25 mouse cellular contexts compared by ENCODE assay signal in genomic region chr19:60459680-60460079, GRCm38 (mm10). TPM values are rescaled to one million over a fixed set of nuclear protein-coding genes. Genes with fewer than 3 reads are reported as not detected.
DNase-seq lines count a peak whose midpoint lies in the region; ATAC-seq and TF ChIP-seq lines count a peak whose summit lies in the region.
"Had no signal": no experiment of that assay in that cellular context is flagged by ENCODE, and none has a peak within 500 bp of the region (broad histone marks: within the 10 kb centered on the region; RNA-seq: fewer than 3 reads in every experiment).

No protein-coding gene starts in this region.

- no peak overlapping the region for H3K4me2 ChIP-seq in heart, embryonic 12.5 days
- H3K4me2 ChIP-seq in lung, postnatal 0 days (replicated peaks; ENCODE audit: low read depth, low read length), result no peak overlapping the region
- H3K4me2 ChIP-seq: forebrain, embryonic 13.5 days; hindbrain, embryonic 15.5 days had no signal

- TF ChIP-seq CTCF in lung, postnatal 0 days (IDR thresholded peaks at IDR 0.05), result no peak
- TF ChIP-seq CTCF in MEL (IDR thresholded peaks at IDR 0.05 in 2 of 3, conservative IDR thresholded peaks at IDR 0.05 in 1 of 3; ENCODE audit: control insufficient read depth in 1 of 3, insufficient read depth in 1 of 3, low read depth in 2 of 3, low read length in 3 of 3, poor library complexity in 1 of 3, severe bottlenecking in 1 of 3), result no peak

- no peaks in the 10 kb centered on the region for H3K79me2 ChIP-seq in MEL (ENCODE audit: control insufficient read depth, insufficient read depth, low read length, poor library complexity)

- TF ChIP-seq EP300 in lung, postnatal 0 days (IDR thresholded peaks at IDR 0.05), result no peak
- no peak for TF ChIP-seq EP300 in MEL (IDR thresholded peaks at IDR 0.05; ENCODE audit: low read depth in 1 of 2, low read length in 2 of 2)

- peaks cover 4% of the 10 kb centered on the region; the same call in 1 of the 2 replicates for H3K27me3 ChIP-seq in heart, embryonic 12.5 days (replicated peaks)
- H3K27me3 ChIP-seq in lung, postnatal 0 days (replicated peaks; ENCODE audit: insufficient read depth, low read length), result no peaks in the 10 kb centered on the region
- H3K27me3 ChIP-seq in MEL (ENCODE audit: control insufficient read depth in 1 of 2, insufficient read depth in 2 of 2, low read length in 2 of 2), result peaks cover 6 to 13% of the 10 kb centered on the region in 2 experiments
- H3K27me3 ChIP-seq: hindbrain, embryonic 15.5 days had no signal

- 51% methylated on average over 3 of the region's 3 CpGs for WGBS in heart, embryonic 12.5 days
- 10% methylated on average over 3 of the region's 3 CpGs for WGBS in lung, postnatal 0 days

- intact Hi-C loops in heart, postnatal 36 days (cut with DNase I), result no loop called here

- ATAC-seq in heart, embryonic 12.5 days (ENCODE audit: insufficient number of reproducible peaks, low FRiP score), result peak; percentile 39; the same call in 1 of the 2 replicates
- no peak for ATAC-seq in lung, postnatal 0 days
- no peak for ATAC-seq in granulocyte monocyte progenitor cell, adult 5-6 weeks (replicated peaks; ENCODE audit: poor library complexity, severe bottlenecking)
- ATAC-seq: forebrain, embryonic 13.5 days; intestine, embryonic 16.5 days had no signal

- H3K4me3 ChIP-seq in heart, embryonic 12.5 days, result no peak overlapping the region
- H3K4me3 ChIP-seq in lung, postnatal 0 days (ENCODE audit: low read depth, low read length), result no peak overlapping the region
- no peak overlapping the region for H3K4me3 ChIP-seq in MEL (ENCODE audit: control insufficient read depth in 1 of 2, insufficient read depth in 1 of 2, low read depth in 2 of 2, low read length in 2 of 2)
- H3K4me3 ChIP-seq: forebrain, embryonic 13.5 days; hindbrain, embryonic 15.5 days; left cerebral cortex, adult 2 months had no signal

- no peak for TF ChIP-seq POLR2A in MEL (IDR thresholded peaks at IDR 0.05; ENCODE audit: control insufficient read depth in 1 of 2, insufficient read depth in 1 of 2, low read depth in 1 of 2, low read length in 2 of 2, poor library complexity in 1 of 2)

- no peak overlapping the region for H3K9ac ChIP-seq in heart, embryonic 12.5 days
- no peak overlapping the region for H3K9ac ChIP-seq in lung, postnatal 0 days (replicated peaks; ENCODE audit: low read depth)
- no peak overlapping the region for H3K9ac ChIP-seq in MEL (ENCODE audit: control insufficient read depth, low read depth, low read length, poor library complexity, severe bottlenecking)
- H3K9ac ChIP-seq: forebrain, embryonic 13.5 days; hindbrain, embryonic 15.5 days had no signal

- no peak overlapping the region for H3K27ac ChIP-seq in heart, embryonic 12.5 days (ENCODE audit: poor library complexity, severe bottlenecking)
- no peak overlapping the region for H3K27ac ChIP-seq in lung, postnatal 0 days (ENCODE audit: low read length)
- H3K27ac ChIP-seq in MEL (ENCODE audit: control insufficient read depth, low read depth, low read length), result no peak overlapping the region
- H3K27ac ChIP-seq: forebrain, embryonic 13.5 days; hindbrain, embryonic 15.5 days; left cerebral cortex, adult 2 months had no signal

- H3K4me1 ChIP-seq in heart, embryonic 12.5 days (replicated peaks), result peaks cover 6% of the 10 kb centered on the region; the same call in 1 of the 2 replicates
- 0 out of 2 replicates have a peak, but pooled peaks cover 8% of the 10 kb centered on the region for H3K4me1 ChIP-seq in lung, postnatal 0 days (ENCODE audit: insufficient read depth, low read depth, low read length)
- H3K4me1 ChIP-seq in MEL (ENCODE audit: control insufficient read depth in 1 of 2, insufficient read depth in 2 of 2, low read length in 2 of 2), result no peaks in the 10 kb centered on the region

- DNase-seq in heart, postnatal 36 days, result no peak
- DNase-seq in lung, postnatal 0 days (ENCODE audit: low spot score), result peak; percentile 29
- DNase-seq in lung, postnatal 36 days, result no peak
- DNase-seq in MEL (ENCODE audit: low read depth, low spot score), result peak; percentile 30
- peak; percentile 30 for DNase-seq in mesoderm, embryonic 11.5 days (ENCODE audit: low read depth, low spot score)
- DNase-seq: adrenal gland, postnatal 14 days; cerebellum, adult 9-11 months; kidney, postnatal 4 days; left cerebral cortex, postnatal 4 days; liver; retina, postnatal 1 day; thymus, adult 2 months had no signal

- no peaks in the 10 kb centered on the region for H3K36me3 ChIP-seq in heart, embryonic 12.5 days
- H3K36me3 ChIP-seq in lung, postnatal 0 days (ENCODE audit: insufficient read depth, low read length), result no peaks in the 10 kb centered on the region
- no peaks in the 10 kb centered on the region for H3K36me3 ChIP-seq in MEL (ENCODE audit: control insufficient read depth in 1 of 2, insufficient read depth in 2 of 2, low read length in 2 of 2)
- H3K36me3 ChIP-seq: hindbrain, embryonic 15.5 days had no signal

- no peak for TF ChIP-seq RAD21 in MEL (IDR thresholded peaks at IDR 0.05; ENCODE audit: low read depth, low read length)

- H3K9me3 ChIP-seq in heart, embryonic 12.5 days (replicated peaks), result no peaks in the 10 kb centered on the region
- H3K9me3 ChIP-seq in lung, postnatal 0 days (ENCODE audit: low read length), result no peaks in the 10 kb centered on the region
- no peaks in the 10 kb centered on the region for H3K9me3 ChIP-seq in MEL (replicated peaks; ENCODE audit: insufficient read depth, low read length)
- H3K9me3 ChIP-seq: forebrain, embryonic 13.5 days; hindbrain, embryonic 15.5 days had no signal

TF ChIP-seq in MEL, 35 proteins besides CTCF, POLR2A, EP300 and RAD21:
- no peak for TF ChIP-seq TBP (IDR thresholded peaks at IDR 0.05; ENCODE audit: low read depth, low read length)
- no peak for TF ChIP-seq MAX (IDR thresholded peaks at IDR 0.05; ENCODE audit: low read length)
- TF ChIP-seq RCOR1 (IDR thresholded peaks at IDR 0.05; ENCODE audit: low read depth, low read length), result no peak
- TF ChIP-seq MYC (IDR thresholded peaks at IDR 0.05; ENCODE audit: low read depth, low read length), result no peak
- no peak for TF ChIP-seq MEF2A (IDR thresholded peaks at IDR 0.05; ENCODE audit: extremely low read depth, insufficient replicate concordance, low read depth, low read length, poor library complexity, severe bottlenecking)
- no peak for TF ChIP-seq CHD2 (IDR thresholded peaks at IDR 0.05; ENCODE audit: low read length)
- no peak for TF ChIP-seq KAT2A (conservative IDR thresholded peaks at IDR 0.05; ENCODE audit: low read depth, low read length)
- no peak for TF ChIP-seq ZC3H11A (IDR thresholded peaks at IDR 0.05; ENCODE audit: low read depth, low read length)
- TF ChIP-seq POLR2AphosphoS2 (IDR thresholded peaks at IDR 0.05; ENCODE audit: low read length), result no peak
- no peak for TF ChIP-seq JUND (IDR thresholded peaks at IDR 0.05; ENCODE audit: low read depth, low read length)
- no peak for TF ChIP-seq NELFE (IDR thresholded peaks at IDR 0.05; ENCODE audit: low read depth, low read length)
- TF ChIP-seq E2F4 (IDR thresholded peaks at IDR 0.05; ENCODE audit: borderline replicate concordance, low read depth, low read length), result no peak
TF ChIP-seq in MEL: peak in this region for 0.

RNA-seq across cellular contexts. Expression of gene Prlhr, which starts 8.4 kb away (rescaled TPM):
- polyA plus RNA-seq in heart, embryonic 12.5 days (2016; fragmentation: Nextera tagmentation; extraction: Ambion mirVana), result not detected in 2 replicates
- total RNA-seq in heart, postnatal 36 days (2021), result not detected
- not detected in 2 replicates for polyA plus RNA-seq in lung, postnatal 0 days (2015; fragmentation: Nextera tagmentation; extraction: Ambion mirVana)
- total RNA-seq in MEL (2012; rRNA removed), result not detected in 2 replicates
- not detected for polyA plus RNA-seq in MEL (2012; ENCODE audit: insufficient read depth in 1 of 2, insufficient read length in 2 of 2, low read depth in 1 of 2, low replicate concordance in 2 of 2, missing spikeins in 1 of 2)
- not detected in 2 replicates for total RNA-seq in granulocyte monocyte progenitor cell, adult 5-6 weeks (2014; fragmentation: Nextera tagmentation)
- not detected in 2 replicates for total RNA-seq in granulocyte monocyte progenitor cell, adult 5-6 weeks (2017)
- total RNA-seq: left cerebral cortex, adult 2 months; megakaryocyte progenitor cell, adult 5-6 weeks had no signal
- polyA plus RNA-seq: cortical plate, adult 2 months; forebrain, embryonic 13.5 days; gonadal fat pad, adult 2 months; heart, embryonic 16.5 days; intestine, embryonic 16.5 days; kidney, embryonic 14.5 days; liver, embryonic 16.5 days; stomach, embryonic 16.5 days had no signal

Comparison
In these comparisons a context has a peak if more than half of its experiments do, and no peak if none do; other contexts are left out.
1. DNase-seq: peak in lung, postnatal 0 days (single experiment), MEL (single experiment) and mesoderm, embryonic 11.5 days (single experiment); none in heart, postnatal 36 days (0 of 2) and lung, postnatal 36 days (single experiment).